Mouse (Mus musculus) liver, adult (tissue): ENCODE data around the gene Nup210.

ENCODE experiments used
- GATA4 ChIP-seq: IDR thresholded peaks from 2 replicates; pipeline ENCODE4 v1.6.1; 2014; ENCODE audit warnings: mild to moderate bottlenecking, low read length; ENCODE audit not compliant: insufficient replicate concordance

The Nup210 gene

GRCm38 (mm10) chr6:91028256-91028655 is 88.4 kb downstream of the Nup210 start:
- TF ChIP-seq GATA4: no peak

GRCm38 (mm10) chr6:91020810-91021209 is 95.8 kb downstream of the Nup210 start:
- TF ChIP-seq GATA4: no peak

GRCm38 (mm10) chr6:91016600-91017230 is 99.9 kb downstream of the Nup210 start:
- TF ChIP-seq GATA4: no peak

- no peak for TF ChIP-seq GATA4
Measured at GRCm38 (mm10) chr6:91014198-91014958, 102.3 kb downstream of the Nup210 start.

- TF ChIP-seq GATA4: no peak
Measured at GRCm38 (mm10) chr6:91012458-91012857, 104.2 kb downstream of the Nup210 start.

- TF ChIP-seq GATA4: no peak
Measured at GRCm38 (mm10) chr6:91011568-91011967, 105.1 kb downstream of the Nup210 start.

- no peak for TF ChIP-seq GATA4
Measured at GRCm38 (mm10) chr6:91008284-91008830, 108.3 kb downstream of the Nup210 start.

GRCm38 (mm10) chr6:91007207-91007606 is 109.4 kb downstream of the Nup210 start:
- TF ChIP-seq GATA4: no peak

GRCm38 (mm10) chr6:91004157-91004556 is 112.5 kb downstream of the Nup210 start:
- TF ChIP-seq GATA4: no peak

- no peak for TF ChIP-seq GATA4
Measured at GRCm38 (mm10) chr6:91003310-91003995, 113.2 kb downstream of the Nup210 start.

GRCm38 (mm10) chr6:91001566-91001965 is 115.1 kb downstream of the Nup210 start:
- no peak for TF ChIP-seq GATA4

- no peak for TF ChIP-seq GATA4
Measured at GRCm38 (mm10) chr6:91000819-91001525, 115.7 kb downstream of the Nup210 start.

- TF ChIP-seq GATA4: no peak
Measured at GRCm38 (mm10) chr6:90999176-90999575, 117.5 kb downstream of the Nup210 start.

- TF ChIP-seq GATA4: no peak
Measured at GRCm38 (mm10) chr6:90997025-90997424, 119.6 kb downstream of the Nup210 start.

- TF ChIP-seq GATA4: no peak
Measured at GRCm38 (mm10) chr6:90996181-90996580, 120.4 kb downstream of the Nup210 start.

GRCm38 (mm10) chr6:90988648-90989317 is 127.8 kb downstream of the Nup210 start, which contains the start of gene Iqsec1:
TSS of gene Iqsec1 (minus strand) at chr6:90988685.
- no peak for TF ChIP-seq GATA4
